Mouse (Mus musculus): Measurements from ENCODE around the gene Smpdl3a. TPM values are rescaled to one million over a fixed set of nuclear protein-coding genes. Genes with fewer than 3 reads are reported as not detected.
A peak's percentile ranks its signal among the peaks of the same experiment; 100 is the strongest.

The Smpdl3a gene
- total RNA-seq (2021): 10 to 100 TPM; 11.3 to 12.5 TPM
- long read RNA-seq, experiment 1, transcript Smpdl3a-201 (8 exons, 1,961 nt): major isoform, 16 of 17 reads
- long read RNA-seq, experiment 1, partial matches to known transcripts: 1 of 17 reads
- long read RNA-seq, experiment 1, other reads (novel, unspliced or antisense): 0 of 17 reads
- long read RNA-seq, experiment 2, transcript Smpdl3a-201 (8 exons, 1,961 nt): major isoform, 9 of 10 reads
- long read RNA-seq, experiment 2, partial matches to known transcripts: 0 of 10 reads
- long read RNA-seq, experiment 2, other reads (novel, unspliced or antisense): 1 of 10 reads

DNA sequence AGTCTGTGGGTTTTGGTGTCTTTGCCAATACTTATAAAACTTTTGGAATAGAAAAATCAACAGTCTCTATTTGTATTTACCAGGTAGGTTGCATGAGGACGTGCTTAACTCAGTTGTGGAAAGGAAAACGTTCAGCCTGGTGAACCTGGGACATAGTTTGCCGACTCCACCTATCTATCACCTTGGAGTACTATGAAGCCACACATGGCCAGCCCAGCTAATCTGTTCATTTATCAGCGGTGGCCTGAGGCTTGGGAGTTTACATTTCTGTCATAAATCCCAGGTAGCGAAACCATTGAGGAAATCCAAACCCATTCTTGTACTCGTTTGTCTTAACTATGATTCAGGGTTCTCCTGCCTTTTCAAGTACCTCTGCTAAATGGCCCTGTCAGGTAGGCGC is at the start of gene Smpdl3a:
TSS of gene Smpdl3a (plus strand) at position 318 of the 400 bp plus-strand sequence.
- no peak for DNase-seq (ENCODE audit: low spot score in 2 of 2)

DNA sequence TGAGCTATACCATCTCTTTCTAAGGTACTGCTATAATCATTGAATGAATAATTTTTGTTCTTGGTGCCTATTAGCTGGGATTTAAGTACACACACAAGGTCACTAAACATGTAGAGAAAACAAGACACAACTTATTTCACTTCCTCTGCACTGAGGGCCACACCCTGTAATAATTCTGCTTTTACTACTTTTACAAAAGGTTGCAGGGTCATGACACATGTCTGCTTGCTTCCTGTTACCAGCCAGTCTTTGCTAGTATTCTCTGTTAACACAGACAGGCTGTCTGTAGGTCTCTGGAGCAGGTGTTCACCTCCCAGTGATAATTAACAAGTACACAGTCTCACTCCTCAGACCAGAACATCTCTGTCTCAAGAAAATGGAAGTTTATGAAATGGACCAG is 48.7 kb upstream of the Smpdl3a start:
- DNase-seq (ENCODE audit: low spot score in 2 of 2): no peak

DNA sequence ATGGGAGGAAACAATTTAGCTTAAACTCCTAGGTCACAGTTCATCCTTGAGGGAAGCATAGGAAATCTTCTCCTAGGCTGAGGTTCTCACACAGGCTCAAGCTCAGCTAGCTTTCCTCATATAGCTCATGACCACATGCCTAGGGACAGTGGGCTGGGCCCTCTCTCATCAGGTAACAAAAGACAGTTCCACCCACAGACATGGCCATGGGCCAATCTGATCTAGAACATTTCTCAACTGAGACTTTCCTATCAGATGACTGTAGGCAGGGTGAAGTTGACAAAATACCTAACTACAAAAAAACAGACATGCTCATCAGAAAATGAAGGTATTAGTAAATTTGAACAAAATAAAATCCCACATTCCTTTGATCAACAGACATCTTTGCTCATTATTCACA is 47.0 kb upstream of the Smpdl3a start:
- no peak for DNase-seq (ENCODE audit: low spot score in 2 of 2)

DNA sequence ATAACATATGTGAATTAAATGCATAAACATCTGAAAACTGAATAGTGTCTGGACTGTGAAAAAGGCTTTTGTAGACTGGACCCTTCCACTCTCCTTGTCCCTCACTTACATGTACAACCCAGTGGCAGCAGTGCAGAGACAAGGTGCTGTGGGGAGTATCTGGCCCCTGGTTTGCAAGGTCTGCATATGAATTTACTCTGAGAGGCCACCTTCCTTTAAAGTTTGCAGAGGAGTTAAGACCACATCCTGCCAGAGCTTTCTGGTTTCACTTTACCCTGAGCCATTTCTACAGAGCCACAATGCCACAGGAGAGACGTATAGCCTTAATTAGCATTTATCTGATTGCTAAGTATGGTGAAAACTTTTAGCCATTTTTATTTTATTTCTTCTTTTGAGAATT is 40.8 kb upstream of the Smpdl3a start:
- no peak for DNase-seq (ENCODE audit: low spot score in 2 of 2)

DNA sequence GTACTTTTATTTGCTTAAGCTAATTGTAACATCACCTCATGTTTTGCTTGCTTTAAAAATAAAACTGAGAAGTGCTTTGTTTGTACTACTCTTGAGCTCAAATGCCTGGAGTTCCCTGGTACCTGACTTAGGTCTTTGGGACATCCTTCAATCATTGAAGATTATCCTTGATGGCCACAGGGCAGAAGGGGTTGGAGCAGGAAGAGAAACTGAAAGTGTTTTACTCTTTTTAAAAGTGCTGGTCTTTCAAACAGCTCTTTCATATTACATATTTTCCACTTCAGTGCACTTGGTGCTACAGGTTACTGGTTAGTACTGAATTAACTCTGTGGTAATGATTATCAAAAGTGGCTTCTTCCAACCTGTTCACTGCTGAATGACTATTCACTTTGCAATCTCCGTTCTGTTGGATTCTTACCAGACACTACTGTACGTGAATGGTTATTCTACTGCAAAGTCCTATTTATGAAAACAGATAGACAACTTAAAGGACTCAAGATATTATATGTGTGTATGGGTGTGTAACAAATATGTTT is 38.9 kb upstream of the Smpdl3a start:
- DNase-seq (ENCODE audit: low spot score in 2 of 2): no peak

DNA sequence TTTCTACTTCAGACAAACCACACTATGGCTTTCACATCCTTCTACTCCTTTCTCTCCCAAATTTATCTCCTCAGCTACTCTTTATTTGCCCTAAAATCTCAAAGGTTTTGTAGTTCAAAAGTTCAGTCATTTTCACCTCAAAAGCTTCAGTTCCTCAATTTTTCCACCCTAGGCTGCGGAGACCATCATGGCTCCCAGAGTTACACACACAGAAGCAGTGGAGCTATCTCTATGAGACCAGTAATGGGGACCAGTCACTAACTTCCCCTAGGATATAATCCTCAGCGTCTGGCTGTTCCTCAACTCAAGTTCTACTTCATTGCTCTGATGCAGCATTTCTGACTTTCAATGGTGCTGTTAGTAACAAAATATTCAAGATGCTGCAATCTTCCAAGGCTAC is 35.1 kb upstream of the Smpdl3a start:
- no peak for DNase-seq (ENCODE audit: low spot score in 2 of 2)

DNA sequence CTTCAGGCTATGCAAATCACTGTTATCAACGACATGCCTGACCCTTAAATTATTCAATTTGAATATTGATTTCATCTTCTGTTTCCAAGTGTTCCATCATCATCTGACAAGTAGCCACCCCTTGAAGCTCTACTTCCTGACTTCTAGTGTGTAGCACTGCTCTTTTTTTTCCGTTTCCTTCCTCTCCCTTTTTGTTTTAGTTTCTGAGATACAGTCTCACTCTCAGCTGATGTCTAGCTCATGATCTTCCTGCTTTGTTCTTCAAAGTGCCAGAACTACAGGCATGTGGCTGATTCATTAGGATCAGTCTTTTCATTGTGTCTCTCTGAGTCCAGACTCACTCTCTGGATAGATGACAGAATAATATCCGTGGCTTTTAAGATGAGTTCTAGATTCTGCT is 33.4 kb upstream of the Smpdl3a start:
- no peak for DNase-seq (ENCODE audit: low spot score in 2 of 2)

DNA sequence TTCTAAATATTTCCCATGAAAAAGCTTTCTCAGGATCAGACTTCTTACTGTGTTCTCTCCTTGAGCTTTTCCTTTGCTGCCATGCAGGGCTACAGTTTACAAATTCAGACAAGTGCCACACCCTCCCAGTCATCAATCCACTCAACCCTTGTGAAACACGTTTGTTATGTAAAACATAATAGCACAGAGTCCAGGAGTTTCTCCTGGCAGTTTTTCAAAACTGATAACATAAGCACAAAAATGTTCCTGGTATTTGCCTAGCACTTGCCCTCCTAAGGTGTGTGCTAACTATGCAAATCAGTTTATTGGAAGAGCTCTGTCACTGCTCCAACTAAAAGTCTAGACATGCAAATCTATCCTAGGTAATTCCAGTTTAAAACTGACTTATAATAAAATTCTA is 31.1 kb upstream of the Smpdl3a start:
- DNase-seq (ENCODE audit: low spot score in 2 of 2): no peak

DNA sequence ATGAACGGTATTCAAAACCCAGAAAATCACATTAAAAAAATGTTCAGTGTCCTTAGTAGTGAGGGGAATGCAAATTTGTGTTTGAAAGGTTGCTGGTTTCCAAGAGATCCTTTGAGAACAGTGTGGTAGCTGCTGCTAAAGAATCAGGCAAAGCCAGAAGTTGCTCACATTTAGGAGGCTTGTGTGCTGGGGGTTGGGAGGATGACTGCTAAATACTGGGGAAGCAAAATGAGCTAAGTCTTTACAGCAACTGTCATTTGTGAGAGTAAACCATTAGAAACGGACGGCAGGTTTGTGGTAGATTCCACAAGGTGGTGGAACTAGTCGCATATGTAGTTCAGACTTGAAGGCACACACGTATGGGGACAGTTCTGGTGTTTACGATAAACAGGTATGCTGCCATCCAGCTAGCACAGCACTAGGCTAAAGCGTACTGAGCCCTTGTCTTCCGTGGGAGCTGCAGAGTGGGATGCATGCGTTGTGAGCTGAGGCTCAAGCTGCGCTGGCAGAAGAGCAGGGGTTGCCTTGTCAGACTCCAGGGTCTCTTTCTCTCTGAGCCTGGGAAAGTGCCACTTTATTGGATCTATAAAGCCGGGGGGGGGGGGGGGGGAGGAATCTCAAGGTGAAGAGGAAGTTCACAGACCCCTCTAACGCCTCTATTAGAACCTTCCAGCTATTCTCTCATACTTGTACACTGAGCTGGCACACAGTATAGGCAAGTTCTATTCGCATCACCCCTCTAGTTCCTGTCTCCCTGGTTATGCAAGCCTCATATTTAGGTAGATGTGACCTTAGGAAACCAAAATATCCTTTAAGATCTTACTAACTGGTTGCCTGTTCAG is 10.6 kb upstream of the Smpdl3a start:
- no peak for DNase-seq (ENCODE audit: low spot score in 2 of 2)

DNA sequence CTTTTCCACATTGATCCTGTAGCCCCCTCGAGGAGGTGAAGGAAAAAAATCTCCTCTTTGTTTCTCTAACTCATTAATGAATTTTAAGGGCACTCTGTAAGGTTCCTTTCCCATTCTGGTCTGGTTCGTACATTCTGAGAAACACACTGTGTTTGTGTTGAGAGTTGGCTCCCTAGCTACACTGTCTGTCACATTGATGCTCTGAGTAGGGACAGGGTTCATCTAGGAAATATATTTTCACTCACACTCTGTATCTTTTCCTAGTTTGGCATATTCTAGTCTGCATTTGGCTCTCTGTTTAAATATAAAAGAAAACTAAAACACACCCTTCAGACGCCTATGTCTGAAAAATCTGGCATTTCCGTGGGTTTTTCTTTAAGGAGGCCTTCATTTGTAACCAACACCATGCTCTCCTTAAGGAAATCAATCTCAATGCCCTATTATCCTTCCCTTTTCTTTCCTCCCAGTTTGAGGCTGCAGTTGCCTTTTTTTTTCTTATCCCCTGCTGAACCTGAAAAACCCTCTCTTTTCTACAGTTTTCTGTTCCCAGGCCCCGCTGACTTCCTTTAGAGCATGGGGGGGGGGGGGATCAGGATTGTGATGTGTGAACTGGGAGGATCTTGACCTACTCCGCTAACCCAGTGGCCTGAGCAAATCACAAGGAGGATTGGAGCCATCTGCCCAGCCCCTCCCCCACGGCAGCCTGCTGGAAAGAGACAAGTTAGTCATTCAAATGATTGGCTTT is 9.8 kb upstream of the Smpdl3a start:
- peak; percentile 29 to 47 for DNase-seq (ENCODE audit: low spot score in 2 of 2)

DNA sequence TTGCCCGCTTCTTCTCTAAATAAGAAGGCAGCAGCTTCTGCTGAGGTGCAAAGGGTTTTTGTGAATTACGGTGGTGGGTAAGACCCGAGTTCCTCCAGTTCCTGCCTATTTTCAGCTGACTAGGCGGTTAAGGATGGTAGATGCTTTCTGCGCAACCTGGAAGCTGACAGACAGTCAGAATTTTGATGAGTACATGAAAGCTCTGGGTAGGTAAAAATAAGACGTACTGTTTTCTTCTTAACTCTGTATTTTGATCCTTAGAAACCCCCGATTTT is 9.3 kb upstream of the Smpdl3a start, which contains the start of gene Fabp7:
TSS of gene Fabp7 (plus strand) at position 6 of the 275 bp plus-strand sequence.
- no peak for DNase-seq (ENCODE audit: low spot score in 2 of 2)

DNA sequence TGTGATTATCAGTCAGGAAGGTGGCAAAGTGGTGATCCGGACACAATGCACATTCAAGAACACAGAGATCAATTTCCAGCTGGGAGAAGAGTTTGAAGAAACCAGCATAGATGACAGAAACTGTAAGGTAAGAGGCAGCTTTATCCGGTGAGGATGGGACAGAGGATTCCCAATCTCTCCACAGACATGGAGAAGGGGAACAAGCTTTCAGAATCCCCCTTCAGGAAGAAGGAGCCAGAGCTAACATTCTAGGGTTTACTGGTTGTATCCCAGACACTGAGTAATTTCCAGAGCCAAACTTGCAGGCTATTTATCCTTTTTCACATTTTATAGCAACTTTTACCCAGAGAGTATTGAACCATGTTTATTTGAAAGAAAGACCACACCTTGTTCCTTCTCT is 8.6 kb upstream of the Smpdl3a start:
- no peak for DNase-seq (ENCODE audit: low spot score in 2 of 2)

DNA sequence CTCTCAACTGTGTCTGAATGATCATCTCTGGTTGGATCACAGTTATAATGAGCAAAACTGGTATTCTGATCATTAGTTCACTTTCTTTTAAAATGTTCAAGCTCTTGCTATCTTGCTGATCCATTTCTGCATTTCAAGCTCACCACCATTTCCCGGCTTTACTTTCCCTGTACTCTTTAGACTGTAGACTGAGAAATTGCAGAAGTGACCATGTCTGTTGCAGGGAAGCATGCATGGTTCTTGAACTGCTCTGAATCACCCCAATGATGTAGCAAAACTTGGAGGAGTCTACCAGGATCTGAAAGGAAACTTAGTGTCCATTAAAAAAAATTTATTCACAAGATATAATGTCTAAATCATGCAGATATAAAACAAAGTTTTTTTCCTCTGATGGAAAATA is 1.2 kb upstream of the Smpdl3a start:
- DNase-seq (ENCODE audit: low spot score in 2 of 2): no peak

DNA sequence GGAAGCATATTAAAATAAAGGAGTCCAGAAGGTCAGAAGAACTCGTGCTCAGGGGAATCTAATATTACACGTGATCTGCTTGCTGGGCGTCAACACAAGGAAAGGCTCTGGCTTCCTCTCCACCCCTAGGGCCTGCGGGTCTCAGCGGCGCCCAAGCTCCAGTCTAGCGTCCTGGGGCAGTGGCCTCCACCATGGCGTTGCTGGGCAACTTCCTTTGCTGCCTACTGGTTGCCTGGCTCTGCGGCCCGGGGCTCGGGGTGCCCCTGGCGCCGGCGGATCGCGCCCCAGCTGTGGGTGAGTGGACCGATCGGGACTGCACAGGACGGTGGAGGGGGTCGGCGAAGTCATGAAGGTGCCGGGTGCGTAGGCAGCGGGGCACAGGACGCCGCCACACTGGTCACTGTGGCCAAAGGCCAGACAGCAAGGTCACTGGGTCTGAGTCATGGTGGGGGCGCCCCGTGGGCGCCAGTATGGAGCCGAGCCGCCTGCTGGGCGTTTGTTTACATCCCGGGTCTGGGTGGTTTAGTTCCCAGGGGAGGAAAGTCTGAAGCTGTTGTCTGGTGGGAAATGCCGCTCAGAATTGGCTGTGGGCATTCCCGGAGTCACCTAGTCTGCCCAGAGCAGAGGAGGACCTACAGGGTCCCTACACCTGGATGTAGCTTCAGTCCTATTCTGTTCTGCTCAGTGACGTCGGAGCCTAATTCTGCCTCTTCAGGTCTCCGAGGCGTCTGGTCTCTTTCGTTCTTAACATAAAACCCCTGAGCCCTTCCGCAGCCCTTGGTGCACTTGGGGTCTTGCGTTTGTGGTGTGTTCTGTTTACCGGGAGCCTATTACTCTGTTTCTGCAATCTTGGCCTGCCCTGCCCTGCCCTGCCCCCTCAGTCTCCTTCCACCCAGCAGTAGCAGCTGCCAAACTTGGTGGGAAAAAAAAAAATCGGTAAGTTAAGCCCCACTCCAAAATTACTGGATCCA is 641 bp downstream of the Smpdl3a start:
- DNase-seq (ENCODE audit: low spot score in 2 of 2): peak in 1 of 2 experiments; percentile 35

DNA sequence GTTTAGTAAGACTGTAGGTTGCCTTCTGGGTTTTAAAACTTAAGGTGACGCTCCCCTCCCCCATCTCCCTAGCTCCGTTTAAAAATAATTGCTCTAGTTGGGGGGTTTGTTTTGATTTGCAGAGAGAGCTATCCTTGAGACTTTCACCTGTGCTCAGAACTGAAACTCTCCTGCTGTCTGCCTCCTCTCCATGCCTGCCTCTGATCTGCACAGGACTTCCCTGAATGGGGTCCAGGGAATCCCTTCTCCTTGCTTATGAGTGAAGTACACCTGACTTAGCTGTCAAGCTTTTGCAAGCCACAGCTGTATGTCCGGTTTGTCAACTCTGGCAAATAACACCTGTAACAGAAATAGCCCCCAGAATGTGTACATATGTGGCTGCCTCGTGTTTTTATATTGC is 1.4 kb downstream of the Smpdl3a start:
- DNase-seq (ENCODE audit: low spot score in 2 of 2): no peak

DNA sequence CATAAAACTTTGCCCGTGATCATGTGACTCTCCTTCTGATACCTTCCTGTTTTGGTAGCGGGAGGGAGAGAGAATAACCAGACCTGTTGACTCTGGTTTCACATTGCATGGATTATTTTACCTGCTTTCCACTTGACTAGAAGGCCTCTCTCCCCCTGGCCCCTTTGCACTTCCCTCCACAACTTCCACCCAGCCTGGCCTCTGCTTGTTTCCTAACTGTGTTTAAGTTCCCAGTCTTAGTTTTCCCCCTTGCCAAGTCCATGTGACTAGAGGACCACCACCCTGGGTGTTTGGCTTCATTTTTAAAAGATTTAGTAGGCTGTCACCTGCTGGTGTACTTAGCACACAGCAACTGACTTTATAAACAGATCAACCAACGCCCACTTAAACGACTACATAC is 1.9 kb downstream of the Smpdl3a start:
- DNase-seq (ENCODE audit: low spot score in 2 of 2): no peak

DNA sequence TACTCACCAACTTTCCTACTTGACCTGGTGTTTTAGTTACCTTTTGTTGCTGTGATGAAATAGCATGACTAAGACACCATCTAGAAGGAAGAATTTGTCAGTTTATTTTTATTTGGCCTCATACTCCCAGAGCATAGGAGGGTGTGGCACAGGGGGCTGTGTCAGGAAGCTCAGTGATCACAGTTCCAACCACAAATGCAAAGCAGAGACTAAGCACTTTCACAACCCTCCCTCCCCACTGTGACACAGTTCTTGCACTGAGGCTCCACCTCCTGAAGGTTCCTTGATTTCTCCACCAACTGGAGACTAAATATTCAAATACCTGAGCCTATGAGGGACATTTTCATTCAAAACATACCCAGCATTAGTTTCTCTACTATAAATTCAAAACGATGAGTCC is 5.4 kb downstream of the Smpdl3a start:
- DNase-seq (ENCODE audit: low spot score in 2 of 2): no peak

DNA sequence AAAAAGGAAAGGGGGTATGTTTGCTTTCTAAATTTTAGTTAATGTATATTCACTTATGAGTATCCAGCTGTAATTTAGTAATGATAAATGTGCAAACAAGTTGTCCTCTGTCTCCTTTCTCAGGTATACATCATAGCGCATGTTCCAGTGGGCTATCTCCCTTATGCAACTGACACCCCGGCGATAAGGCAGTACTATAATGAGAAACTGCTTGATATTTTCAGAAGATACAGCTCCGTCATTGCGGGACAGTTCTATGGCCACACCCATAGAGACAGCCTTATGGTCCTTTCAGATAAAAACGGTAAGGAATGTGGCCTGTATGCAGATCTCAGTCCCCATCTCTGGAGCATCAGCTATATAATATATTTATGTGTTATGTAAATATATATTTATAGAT is 13.6 kb downstream of the Smpdl3a start:
- no peak for DNase-seq (ENCODE audit: low spot score in 2 of 2)

DNA sequence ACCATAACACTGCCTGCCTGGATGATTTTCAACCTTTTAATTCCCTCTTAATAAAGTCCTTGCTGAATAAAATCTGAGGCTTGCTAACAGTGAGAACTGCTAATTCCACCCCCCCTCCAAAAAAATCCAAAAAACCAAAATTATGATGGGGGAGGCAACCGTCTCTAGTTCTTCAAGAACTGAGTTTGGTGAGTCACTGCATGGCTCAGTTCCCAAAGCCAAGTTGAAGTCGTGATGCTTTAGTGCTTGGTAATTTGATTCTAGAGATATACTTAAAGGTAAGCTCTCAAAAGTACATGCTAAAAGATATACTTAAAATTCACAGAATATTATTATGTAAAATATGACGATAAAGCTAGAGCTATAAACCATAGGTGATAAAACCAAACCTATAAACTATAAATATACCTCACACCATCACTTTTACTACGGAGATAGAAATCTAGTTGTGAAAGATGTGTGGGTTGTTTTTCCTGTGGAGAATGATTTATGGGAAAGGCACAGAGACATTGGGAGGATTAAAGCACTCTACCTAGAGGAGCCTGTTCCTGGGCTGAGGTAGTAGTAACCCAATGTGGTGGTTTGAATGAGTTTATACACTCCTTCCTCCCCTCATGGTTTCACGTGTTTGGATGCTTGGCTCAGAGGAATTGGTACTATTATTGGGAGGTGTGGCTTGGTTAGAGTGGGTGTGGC is 18.2 kb downstream of the Smpdl3a start:
- no peak for DNase-seq (ENCODE audit: low spot score in 2 of 2)

DNA sequence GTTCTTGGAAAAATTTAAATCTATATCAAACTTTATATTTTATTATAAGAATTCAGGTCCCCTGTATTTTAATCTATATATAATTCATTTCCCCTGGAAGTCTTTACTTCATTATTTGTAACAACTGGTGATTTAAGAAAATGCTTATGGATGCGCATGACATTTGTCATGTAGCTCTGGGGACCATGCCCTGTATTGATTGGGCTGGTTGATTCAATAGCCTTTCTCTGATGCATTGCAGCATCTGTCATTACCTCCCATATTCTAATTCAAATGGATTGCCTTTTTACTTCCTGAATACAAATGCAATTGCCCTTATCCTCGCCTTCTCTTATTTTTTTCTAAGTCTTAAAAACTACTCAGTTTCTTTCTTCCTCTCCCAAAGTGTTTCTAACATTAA is 20.2 kb downstream of the Smpdl3a start:
- no peak for DNase-seq (ENCODE audit: low spot score in 2 of 2)
